Mouse (Mus musculus) bone marrow macrophage, adult 2 months (primary cell): ENCODE measurements at regions not wholly inside any gene's neighbourhood (a gene's known extent, or its start where the extent isn't known, plus 50 kb on each side); places are given as distances from the start of the nearest gene placed in this dataset.

ENCODE experiments used
- H3K27ac ChIP-seq: 2 replicates; pipeline ENCODE4 v1.5.1; 2012; ENCODE audit warnings: low read depth, low read length; ENCODE audit not compliant: insufficient read depth
- H3K4me1 ChIP-seq: 2 replicates; pipeline ENCODE4 v1.6.1; 2012; ENCODE audit warnings: low read length; ENCODE audit not compliant: control insufficient read depth, insufficient read depth
- H3K4me3 ChIP-seq: 2 replicates; pipeline ENCODE4 v1.5.1; 2012; ENCODE audit warnings: mild to moderate bottlenecking, low read length, moderate library complexity; ENCODE audit not compliant: insufficient read depth
- CTCF ChIP-seq: IDR thresholded peaks from 2 replicates; pipeline ENCODE4 v1.5.1; 2012; ENCODE audit warnings: low read depth, mild to moderate bottlenecking, low read length, moderate library complexity
- POLR2A ChIP-seq: IDR thresholded peaks from 2 replicates; pipeline ENCODE4 v1.6.1; 2012; ENCODE audit warnings: mild to moderate bottlenecking, low read depth, low read length, borderline replicate concordance

- TF ChIP-seq POLR2A = no peak
- TF ChIP-seq CTCF = no peak
- Histone ChIP-seq H3K4me1 (peaks cover 5% of the 10 kb centered on the region), H3K27ac (no peak overlapping the region), H3K4me3 (no peak overlapping the region)
Measured at GRCm38 (mm10) chr2:48315306-48315705, 498.6 kb upstream of the Acvr2a start.

- no peak overlapping the region for H3K4me3 ChIP-seq
- H3K27ac ChIP-seq = no peak overlapping the region
- TF ChIP-seq CTCF (no peak), POLR2A (no peak)
- H3K4me1 ChIP-seq = peaks cover 5% of the 10 kb centered on the region
Measured at GRCm38 (mm10) chr2:48316180-48316889, 497.6 kb upstream of the Acvr2a start.

- Histone ChIP-seq H3K4me1 (peaks cover 5% of the 10 kb centered on the region), H3K27ac (no peak overlapping the region), H3K4me3 (no peak overlapping the region)
- TF ChIP-seq CTCF (no peak), POLR2A (no peak)
Measured at GRCm38 (mm10) chr2:48317821-48318220, 496.1 kb upstream of the Acvr2a start.

GRCm38 (mm10) chr2:48318384-48319030, 495.4 kb upstream of the Acvr2a start:
- H3K27ac ChIP-seq = no peak overlapping the region
- peaks cover 5% of the 10 kb centered on the region for H3K4me1 ChIP-seq
- no peak for TF ChIP-seq CTCF
- TF ChIP-seq POLR2A = no peak
- H3K4me3 ChIP-seq = no peak overlapping the region

GRCm38 (mm10) chr2:48321471-48321870, 492.4 kb upstream of the Acvr2a start:
- Histone ChIP-seq H3K4me3 (no peak overlapping the region), H3K27ac (no peak overlapping the region), H3K4me1 (no peaks in the 10 kb centered on the region)
- TF ChIP-seq POLR2A (no peak), CTCF (no peak)

GRCm38 (mm10) chr2:48322278-48322677, 491.6 kb upstream of the Acvr2a start:
- no peak overlapping the region for H3K4me3 ChIP-seq
- TF ChIP-seq CTCF (no peak), POLR2A (no peak)
- H3K4me1 ChIP-seq = no peaks in the 10 kb centered on the region
- H3K27ac ChIP-seq = no peak overlapping the region

GRCm38 (mm10) chr2:48328204-48328603, 485.7 kb upstream of the Acvr2a start:
- TF ChIP-seq CTCF (no peak), POLR2A (no peak)
- peaks cover 4% of the 10 kb centered on the region; the same call in 1 of the 2 replicates for H3K4me1 ChIP-seq
- H3K4me3 ChIP-seq = no peak overlapping the region
- no peak overlapping the region for H3K27ac ChIP-seq

- peaks cover 3% of the 10 kb centered on the region; the same call in 1 of the 2 replicates for H3K4me1 ChIP-seq
- peak overlapping the region; percentile 53 for H3K4me3 ChIP-seq
- no peak overlapping the region for H3K27ac ChIP-seq
- TF ChIP-seq CTCF (no peak), POLR2A (no peak)
Measured at GRCm38 (mm10) chr2:48332783-48333182, 481.1 kb upstream of the Acvr2a start.

- Histone ChIP-seq H3K4me1 (peaks cover 6% of the 10 kb centered on the region), H3K27ac (no peak overlapping the region), H3K4me3 (no peak overlapping the region)
- TF ChIP-seq CTCF = no peak
- no peak for TF ChIP-seq POLR2A
Measured at GRCm38 (mm10) chr2:48348021-48348420, 465.9 kb upstream of the Acvr2a start.

GRCm38 (mm10) chr2:48349794-48350193, 464.1 kb upstream of the Acvr2a start:
- TF ChIP-seq CTCF (no peak), POLR2A (no peak)
- H3K27ac ChIP-seq = peak overlapping the region; percentile 28
- peaks cover 6% of the 10 kb centered on the region for H3K4me1 ChIP-seq
- no peak overlapping the region for H3K4me3 ChIP-seq
